Mouse (Mus musculus): ENCODE data around the gene Arid3a.

DNA sequence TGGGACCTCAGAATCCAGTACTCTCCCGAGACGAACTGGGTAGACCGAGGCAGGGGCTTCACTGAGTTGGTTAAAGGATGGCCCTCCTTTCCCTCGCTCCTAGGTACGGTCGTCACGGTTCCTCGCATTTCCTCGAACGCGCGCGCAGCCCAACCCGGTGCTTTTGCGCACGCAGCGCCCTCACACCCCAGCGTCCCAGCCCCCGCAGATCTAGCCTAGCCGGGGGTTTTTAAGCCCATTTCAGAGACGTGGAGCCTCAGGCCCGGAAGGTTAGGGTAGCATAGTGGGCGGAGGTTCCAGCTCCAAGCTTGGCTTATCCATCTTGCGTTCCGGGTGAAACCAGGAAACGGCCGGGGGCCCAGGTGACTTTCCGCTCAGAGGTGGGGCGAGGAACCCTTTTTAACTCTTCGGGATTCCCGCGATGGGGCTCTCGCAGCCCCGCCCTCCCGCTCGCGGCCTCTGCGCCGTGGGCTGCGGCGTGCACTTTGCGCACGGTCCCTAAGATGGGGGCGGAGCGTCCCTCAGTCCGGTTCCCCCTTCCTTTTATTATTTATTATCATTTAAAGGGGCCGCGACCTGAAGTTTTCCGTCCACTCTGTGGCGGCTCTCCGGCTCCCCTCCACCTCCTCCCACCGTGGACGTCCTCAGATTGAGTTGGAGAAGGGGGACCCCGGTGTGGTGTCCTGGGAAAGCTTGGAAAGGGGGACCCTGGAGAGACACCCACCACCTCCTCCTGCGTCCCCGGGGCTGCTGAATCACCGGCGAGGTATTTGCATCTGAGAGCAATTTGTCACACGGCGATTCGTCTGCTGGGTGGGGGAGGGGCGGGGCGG, at the start of gene Arid3a:
- TF ChIP-seq EP300 (IDR thresholded peaks at IDR 0.05; ENCODE audit: insufficient read depth, low read depth, low read length) = 0 out of 2 replicates have a peak, but pooled peaks have one; percentile 40
- no peak for TF ChIP-seq CTCF (IDR thresholded peaks at IDR 0.05)
- no peak for TF ChIP-seq POLR2A (IDR thresholded peaks at IDR 0.05; ENCODE audit: insufficient read depth, low read depth, low read length)
